Mouse (Mus musculus): ENCODE measurements at regions not wholly inside any gene's neighbourhood (a gene's known extent, or its start where the extent isn't known, plus 50 kb on each side); places are given as distances from the start of the nearest gene placed in this dataset.

DNA sequence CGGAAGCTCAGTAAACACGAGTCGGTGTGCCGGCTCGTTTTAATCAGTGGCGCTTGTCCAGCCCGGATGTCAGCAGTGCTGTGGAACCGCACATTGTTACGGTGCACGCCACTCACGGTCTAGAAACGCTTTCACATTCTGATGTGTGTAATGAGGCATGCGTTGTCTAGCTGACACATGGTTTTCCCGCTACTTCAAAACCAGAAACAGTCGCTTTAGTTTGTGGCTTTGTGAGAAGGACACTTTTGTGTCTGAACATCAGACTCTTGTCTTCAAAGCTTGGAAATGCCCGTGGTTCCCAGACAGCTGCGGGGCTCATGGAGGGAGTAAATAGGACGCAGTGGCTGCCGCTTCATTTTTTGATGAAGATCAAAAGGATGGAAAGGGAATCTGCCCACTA lies 77.0 kb upstream of the Lgr5 start:
- no peak for DNase-seq (ENCODE audit: low spot score in 2 of 2)

DNA sequence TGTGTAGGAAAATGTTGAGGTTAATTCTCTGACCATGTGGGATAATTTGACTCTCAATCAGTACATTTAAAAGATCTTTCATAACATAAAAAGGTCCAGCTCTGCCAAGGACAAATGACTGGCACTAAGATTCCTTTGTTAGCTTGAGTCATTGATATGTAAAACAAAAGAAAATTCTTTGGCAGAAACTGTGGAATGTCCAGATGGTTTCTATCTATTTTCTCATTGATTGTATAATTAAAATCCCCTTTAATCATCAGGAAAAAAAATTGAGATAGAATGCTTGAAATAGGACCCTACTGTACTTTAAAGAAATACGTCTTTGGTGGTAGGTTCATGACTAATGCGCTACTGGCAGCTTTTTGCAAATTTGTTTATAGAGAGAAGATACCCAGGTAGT lies 89.1 kb upstream of the Lgr5 start:
- no peak for DNase-seq (ENCODE audit: low spot score in 2 of 2)

DNA sequence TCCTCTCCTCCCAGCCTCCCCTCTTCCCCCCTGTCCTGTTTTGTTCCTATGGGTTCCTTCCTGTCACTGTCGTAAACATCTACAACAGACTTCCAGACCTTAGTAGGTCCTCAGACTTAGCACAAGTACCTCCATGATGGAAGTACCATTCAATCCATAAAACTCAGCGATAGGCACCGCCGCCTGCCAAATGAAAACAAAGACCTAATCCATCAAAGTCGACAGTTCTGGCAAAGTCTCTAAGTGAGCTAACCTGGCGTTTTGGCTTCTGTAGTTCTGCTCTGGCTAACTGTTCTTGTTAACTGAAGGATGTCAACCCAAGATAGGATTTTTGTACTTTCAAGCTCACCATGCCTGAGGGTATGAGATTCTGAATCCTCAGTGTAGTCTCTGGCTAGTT lies 93.5 kb upstream of the Lgr5 start:
- no peak for DNase-seq (ENCODE audit: low spot score in 2 of 2)

- no peak for DNase-seq (ENCODE audit: low spot score in 2 of 2)
Measured at GRCm38 (mm10) chr10:115691939-115692338, 104.4 kb upstream of the Lgr5 start.

- no peak for DNase-seq (ENCODE audit: low spot score in 2 of 2)
Measured at GRCm38 (mm10) chr10:115693986-115694833, 106.6 kb upstream of the Lgr5 start.

DNA sequence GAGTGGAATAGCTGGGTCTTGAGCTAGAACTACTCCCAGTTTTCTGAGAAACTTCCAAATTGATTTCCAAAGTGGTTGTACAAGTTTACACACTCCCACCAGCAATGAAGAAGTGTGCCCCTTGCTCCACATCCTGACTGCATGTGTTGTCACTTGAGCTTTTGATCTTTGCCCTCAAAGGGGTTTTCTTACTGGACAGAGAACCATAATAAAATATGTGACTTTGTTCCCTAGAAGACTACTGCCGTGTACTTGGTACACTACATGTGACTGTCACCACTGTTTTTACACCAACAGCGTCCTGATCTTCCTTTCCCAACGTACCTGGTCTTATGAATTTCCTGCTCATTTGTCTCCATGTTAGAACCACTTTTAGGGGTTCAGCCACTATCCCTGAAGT lies 114.3 kb upstream of the Tspan8 start:
- no peak for DNase-seq (ENCODE audit: low spot score in 2 of 2)

DNA sequence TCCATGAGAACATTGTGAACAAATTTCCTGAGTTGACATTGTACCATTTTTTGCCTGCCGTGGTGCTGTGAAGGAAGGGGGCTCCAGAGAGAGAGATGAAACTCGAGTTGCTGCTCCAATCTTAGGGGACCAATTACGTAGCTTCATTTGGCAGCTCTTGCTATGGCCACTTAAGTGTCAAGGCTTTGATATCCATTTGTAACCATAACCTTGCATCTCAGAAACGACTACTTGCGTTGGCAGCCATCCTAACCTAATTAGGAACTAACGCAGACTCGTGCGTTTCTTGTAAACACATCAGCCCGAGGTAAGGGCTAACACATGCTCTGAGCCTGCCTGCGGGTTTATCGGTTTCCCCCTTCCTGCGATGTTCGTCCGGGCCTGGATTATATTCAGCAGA lies 108.0 kb upstream of the Tspan8 start:
- DNase-seq (ENCODE audit: low spot score in 2 of 2): no peak

- peak; percentile 28 to 40 for DNase-seq (ENCODE audit: low spot score in 2 of 2)
Measured at GRCm38 (mm10) chr10:115713896-115714295, 102.7 kb upstream of the Tspan8 start.

DNA sequence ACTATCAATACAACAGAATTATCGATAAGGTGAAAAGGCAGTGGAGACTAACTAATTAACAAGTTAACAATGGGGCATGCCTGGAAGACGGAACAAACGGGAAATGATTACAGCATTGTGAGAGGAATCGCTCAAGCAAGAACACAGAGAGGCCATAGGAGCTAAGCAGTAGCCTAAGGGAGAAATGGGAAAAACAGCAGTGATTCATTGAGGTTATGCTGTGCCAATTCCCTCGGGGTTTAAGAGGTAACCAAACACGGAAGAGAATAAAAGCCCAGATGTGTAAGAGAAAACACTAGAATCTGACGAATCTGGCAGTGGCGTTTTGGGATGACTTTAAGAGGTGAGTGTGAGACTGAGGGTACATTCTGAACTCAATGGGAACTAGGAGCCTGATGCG lies 100.5 kb upstream of the Tspan8 start:
- no peak for DNase-seq (ENCODE audit: low spot score in 2 of 2)

DNA sequence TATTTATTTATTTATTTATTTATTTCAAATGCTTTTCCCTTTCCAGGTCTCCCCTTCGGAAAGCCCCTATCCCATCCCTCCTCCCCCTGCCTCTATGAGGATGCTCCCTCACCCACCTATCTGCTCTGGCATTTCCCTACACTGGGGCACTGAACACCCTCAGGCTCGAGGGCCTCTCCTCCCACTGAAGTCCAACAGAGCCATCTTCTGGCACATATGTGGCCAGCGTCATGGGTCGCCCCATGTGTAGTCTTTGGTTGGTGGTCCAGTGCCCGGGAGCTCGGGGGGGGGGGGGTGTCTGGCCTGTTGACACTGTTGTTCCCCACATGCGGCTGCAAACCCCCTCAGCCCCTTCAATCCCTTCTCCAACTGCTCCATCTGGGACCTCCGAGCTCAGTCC lies 99.6 kb upstream of the Tspan8 start:
- no peak for DNase-seq (ENCODE audit: low spot score in 2 of 2)

DNA sequence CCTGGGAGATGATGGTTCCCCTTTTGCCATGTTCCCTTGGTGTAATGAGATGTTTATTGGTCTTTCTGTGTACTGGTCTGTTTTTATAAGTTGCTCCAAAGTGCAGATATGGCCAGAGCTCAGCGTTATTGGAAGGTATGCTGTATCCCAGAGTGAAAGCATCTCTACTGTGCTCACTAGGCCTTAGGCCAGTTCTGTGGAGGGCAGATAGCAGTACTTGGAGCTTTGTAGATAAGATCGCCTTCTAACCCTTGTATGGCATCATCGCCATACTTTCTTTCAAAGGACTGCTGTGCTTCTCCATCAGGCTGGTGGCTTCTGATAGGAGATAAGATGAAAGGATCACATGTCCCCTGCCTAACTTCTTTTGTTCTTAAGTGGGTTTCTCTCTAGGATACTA lies 94.0 kb upstream of the Tspan8 start:
- DNase-seq (ENCODE audit: low spot score in 2 of 2): no peak

- DNase-seq (ENCODE audit: low spot score in 2 of 2): no peak
Measured at GRCm38 (mm10) chr10:115742634-115743347, 73.8 kb upstream of the Tspan8 start.

DNA sequence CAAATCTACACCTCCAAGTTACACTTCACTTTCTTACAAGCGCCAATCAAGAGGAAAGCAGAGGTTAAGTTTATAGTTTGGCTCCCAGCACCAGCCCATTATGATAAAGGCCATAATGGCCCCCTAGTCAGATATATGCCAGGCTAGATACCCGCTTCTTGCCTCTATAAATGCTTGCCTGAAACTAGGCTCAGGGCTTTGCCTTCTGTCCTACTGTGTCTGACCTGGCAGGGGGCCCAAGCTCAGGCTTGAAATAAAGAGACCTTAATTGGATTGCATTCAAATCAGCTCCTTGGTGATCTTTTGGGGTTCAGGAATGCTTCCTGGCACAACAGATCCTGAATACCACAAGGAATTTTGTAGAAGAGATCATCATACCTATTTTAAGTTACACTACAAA lies 66.8 kb upstream of the Tspan8 start:
- no peak for DNase-seq (ENCODE audit: low spot score in 2 of 2)

DNA sequence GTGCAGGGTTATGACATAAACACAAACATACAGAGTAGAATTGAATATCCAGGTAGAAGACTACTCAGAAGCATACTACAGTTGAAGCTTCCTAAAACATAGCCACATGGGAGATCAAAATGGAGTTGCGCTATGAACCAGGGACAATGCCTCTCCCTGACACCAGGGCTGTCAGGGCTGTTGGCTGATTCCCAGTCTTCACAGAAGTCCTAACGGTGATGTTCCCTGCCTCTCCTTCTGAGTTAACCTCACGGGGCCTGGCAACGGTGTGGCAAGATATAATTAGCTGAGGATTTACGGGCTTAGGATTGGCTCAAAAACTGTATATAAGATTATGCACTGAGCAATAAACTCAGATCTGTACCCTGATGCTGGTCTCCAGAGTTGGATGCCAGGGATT lies 66.4 kb upstream of the Tspan8 start:
- DNase-seq (ENCODE audit: low spot score in 2 of 2): no peak

DNA sequence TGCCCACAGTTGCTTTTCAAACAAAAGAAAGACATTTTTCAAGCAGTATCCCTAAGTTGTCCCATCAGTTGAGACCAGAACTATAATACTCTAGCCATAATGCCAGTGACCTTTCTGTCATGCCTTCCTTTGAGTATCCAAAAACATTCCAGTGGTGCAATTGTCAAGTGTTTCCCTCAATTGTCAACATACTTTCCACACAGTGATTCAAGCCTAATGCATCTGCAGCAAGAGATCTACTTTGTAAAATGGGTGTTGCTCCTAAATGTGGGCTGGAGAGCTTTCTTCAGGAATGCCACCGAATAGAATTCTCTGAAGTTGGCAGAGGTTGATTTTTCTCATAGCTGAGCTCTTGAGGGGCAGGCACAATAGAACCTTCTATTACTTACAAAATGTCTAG lies 58.0 kb upstream of the Tspan8 start:
- DNase-seq (ENCODE audit: low spot score in 2 of 2): no peak
